Mouse (Mus musculus): ENCODE results near the gene Lrrc39.
"Not testable (repeated sequence)": the region's sequence is repeated elsewhere in the genome, so short reads cannot be mapped to it uniquely, and the experiment has no call there.

Gene Lrrc39

DNA sequence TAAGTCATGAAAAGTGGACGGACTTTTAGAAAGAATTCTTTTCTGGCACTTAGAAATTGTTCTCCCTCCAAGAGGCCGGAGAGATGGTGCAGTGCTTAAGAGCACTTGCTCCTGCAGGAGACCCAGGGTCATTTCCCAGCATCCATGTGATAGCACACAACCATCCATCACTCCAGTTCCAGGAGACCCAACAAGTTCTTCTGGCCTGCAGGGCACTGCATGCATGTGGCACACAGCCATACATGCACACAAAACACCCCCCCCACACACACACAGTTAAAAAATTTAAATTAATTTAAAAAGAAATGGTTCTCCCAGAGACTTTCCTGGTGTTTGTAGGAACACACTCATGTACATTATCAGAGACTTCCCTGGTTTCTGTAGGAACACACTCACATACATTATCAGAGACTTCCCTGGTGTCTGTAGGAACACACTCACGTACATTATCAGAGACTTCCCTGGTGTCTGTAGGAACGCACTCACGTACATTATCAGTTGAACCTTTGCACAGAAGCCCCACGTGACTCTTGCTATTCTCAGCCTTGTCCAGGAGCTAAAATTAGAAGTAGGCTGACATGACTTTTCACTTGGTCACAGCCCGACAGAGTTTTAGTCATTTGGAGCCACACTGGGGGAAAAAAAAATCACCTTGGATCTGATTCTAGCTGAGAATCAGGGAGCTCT is at the start of gene Lrrc39:
Lrrc39 (plus strand) TSS at position 566 of the 687 bp plus-strand sequence.
- no peak for DNase-seq (ENCODE audit: low read depth, low spot score)

DNA sequence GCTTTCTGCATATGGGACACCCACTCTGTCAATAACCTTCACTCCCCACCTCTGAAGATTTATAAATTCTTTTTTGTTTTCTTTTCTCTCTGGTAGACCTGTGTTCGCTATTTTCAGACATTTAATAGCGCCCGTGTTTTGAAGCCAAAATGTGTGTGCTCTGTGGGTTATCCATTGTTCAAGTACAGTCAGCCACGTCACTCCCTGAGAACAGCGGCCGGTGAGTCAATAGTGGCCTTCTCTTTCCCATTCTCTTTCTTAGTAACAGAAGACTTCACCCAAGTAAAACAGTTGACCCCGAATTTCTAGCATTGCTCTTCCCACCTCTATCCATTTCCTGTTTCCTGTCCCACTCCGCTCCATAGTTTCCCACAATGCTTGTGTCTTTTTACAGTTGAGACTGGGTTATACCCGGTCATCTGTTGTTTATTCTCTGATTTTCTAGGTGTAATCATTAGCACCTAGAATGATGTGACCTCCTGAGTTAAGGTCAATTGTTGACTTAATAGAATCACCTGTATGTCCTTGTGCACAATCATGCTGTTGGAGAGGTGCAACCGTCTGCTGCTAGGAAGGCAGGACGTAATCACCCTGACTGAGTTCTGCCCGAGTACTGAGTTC is 42.5 kb upstream of the Lrrc39 start:
- DNase-seq (ENCODE audit: low read depth, low spot score), result no peak

DNA sequence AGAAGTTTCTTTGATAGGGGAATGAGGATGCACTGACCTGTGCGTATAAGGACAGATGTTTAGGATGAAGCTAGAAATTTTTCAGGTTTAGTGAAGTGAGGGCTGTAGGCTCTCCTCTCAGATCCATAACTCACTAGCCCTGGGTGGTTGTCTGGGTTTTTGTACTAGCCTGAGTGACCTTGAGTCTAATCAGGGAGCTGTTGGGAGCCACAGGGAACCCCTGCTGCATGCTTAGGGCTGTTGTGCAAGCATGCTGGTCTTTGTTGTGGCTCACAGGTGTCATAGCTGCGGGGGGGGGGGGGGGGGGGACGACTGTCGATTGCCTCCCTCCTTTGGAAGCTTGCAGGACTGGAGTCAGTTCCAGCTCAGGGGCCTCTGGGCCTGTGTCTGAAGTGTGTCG is 33.0 kb upstream of the Lrrc39 start:
- no peak for DNase-seq (ENCODE audit: low read depth, low spot score)

DNA sequence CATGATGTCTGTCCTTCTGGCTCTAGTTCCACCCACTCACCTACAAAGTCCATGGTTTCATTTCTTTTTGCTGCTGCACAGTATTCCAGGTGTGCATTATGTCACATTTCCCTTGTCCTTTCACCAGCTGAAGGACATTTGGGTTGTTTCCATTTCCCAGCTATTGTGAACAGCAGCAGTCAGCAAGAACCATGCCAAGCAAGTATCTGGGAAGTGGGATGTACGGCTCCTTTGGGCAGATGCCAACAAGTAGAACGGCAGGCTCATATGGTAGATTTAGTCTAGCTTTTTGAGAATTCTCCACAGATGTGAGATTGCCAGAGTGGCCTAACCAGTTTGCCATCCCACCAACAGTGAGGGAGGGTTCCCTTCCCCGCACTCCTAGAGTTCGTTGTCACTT is 31.9 kb upstream of the Lrrc39 start:
- DNase-seq (ENCODE audit: low read depth, low spot score), result no peak

DNA sequence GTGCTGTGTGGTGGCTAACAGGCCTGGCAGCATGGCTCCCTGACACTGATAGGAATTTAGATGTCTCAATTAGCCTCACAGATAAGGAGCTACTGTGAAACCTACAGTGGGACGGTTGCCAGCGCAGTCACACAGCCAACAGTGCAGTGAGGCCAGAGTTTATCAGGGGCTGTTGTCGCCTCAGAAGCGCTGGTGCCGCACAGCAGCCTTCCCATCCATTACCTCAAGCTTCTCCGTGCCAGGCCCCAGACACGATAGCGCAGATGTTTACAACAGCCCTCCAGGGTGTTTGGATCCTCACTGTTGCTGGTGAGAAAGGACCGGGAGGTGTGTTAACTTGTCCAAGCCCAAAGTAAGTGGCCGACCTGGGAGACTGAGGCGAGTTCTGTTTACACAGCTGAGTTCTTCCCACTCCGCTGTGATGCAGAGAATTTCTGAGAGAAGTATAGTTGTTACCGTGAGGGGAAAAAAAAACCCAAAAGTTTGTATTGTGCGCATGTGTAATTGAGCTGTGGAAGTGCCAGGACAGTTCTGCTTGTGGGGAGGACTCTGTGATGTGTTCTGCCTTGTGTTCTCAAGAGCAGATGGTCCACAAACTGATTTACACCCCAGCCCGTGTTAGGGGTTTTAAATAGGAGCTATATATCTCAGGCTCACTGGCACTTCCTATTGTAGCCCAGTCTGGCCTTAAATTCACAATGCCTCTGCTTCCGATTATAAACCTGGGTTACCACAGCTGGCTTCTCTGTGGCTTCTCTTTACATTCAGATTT is 26.2 kb upstream of the Lrrc39 start:
- no peak for DNase-seq (ENCODE audit: low read depth, low spot score)

DNA sequence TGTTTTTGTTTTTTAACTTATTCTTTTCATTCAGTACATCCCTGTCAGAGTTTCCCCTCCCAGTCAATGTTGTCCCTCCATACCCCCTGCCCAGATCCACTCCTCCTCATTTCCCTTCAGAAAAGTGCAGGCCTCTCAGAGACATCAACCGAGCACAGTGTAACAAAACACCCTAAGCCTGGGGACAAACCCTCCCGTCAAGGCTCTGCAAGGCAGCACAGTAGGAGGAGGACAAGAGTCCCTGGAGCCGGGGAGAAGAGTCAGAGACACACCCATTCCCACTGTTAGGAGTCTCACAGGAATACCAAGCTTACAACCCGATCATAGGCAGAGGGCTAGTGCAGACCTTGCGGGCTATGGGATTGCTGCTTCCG is 25.6 kb upstream of the Lrrc39 start:
- DNase-seq (ENCODE audit: low read depth, low spot score), result no peak

DNA sequence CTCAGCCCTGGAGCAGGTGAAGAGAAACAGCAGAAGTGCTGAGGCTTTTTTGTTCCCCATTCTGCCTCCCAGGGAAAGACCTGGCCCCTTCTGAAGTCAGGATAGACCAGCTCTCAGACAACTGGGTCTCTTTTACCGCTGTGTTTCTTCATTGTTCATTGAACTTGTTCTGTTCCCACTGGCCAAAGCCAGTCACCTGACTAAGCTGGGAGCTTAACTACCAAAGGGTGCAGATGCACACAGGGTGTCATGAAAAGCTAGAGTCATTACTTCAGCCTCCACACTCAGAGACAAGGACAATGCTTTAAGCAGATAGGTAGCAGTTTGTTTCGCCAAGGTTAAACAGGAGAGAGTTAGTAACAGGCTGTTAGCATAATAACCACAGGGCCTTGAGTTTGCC is 20.7 kb upstream of the Lrrc39 start:
- DNase-seq (ENCODE audit: low read depth, low spot score), result no peak

DNA sequence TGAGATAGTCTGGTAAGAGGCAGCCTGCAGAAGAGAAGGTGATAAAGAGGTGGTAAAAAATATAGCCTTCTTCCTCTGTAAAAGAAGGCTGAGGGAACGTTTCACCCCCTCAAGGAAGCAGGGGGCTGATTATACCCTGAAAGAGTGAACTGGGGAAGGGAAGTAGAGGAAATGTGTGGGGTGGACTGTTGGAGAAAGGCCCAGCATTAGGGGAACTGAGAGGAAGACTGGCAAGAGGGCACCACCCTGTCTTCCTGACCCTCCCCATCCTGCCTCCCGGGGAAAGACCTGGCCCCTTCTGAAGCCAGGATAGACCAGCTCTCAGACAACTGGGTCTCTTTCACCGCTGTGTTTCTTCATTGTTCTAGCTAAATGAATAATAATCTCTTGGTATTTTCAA is 20.2 kb upstream of the Lrrc39 start:
- DNase-seq (ENCODE audit: low read depth, low spot score), result no peak

DNA sequence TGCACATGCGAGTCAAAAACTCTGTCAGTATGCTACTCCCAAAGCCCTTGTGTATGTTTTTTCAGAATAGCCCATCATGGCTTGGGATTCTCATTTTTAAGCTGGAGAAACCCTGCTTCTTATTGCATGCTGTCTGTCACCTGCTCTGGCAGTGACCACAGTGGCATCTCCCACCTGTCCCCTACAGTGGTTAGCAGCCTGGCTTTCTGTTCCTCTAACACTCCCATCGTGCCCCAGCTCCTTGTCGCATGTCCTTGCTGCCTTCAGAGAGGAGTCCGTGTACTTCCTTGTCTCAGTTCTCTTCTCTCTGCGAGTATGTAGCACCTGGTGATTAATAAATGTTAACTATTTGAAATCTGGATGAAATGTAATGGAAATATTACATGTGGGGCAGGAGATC is 15.3 kb upstream of the Lrrc39 start:
- DNase-seq (ENCODE audit: low read depth, low spot score), result peak; percentile 66

DNA sequence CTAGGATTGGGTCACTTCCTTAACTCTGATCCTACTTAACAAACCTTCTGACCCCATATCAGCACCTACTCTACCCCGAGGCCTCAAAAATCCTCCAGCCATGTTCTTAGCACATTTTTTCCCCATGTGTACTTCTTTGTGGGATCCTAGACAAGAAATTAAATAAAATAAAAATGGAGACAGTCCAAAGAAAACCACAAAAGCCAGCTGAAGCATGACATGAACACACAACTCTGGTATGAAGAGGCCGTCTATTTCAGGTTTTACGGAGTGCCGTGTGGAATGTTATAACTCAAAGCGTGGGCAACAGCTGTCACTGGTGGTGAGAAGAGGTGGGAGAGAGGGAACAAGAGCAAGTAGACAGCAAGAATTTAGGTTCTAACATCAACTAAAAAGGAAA is 11.4 kb upstream of the Lrrc39 start:
- DNase-seq (ENCODE audit: low read depth, low spot score), result no peak

DNA sequence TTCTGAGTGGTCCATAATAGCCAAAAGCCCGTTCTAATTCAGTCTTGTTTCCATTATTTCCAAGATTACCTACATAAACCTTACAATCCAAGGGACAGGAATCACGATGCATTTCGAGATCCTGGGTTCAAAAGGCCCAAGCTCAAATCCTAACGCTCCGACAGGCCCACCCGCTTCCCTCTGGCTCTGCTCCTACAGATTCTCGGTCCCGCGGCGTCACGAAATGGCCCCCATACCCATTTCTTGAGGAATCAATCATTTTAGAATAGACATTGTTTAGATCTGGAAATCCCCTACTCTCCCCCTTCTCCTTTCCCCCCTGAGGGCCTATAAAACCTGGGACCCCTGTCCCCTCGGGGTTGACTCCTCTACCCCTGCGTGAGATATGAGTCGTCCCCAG is 1.5 kb upstream of the Lrrc39 start:
- DNase-seq (ENCODE audit: low read depth, low spot score), result not testable (repeated sequence)

DNA sequence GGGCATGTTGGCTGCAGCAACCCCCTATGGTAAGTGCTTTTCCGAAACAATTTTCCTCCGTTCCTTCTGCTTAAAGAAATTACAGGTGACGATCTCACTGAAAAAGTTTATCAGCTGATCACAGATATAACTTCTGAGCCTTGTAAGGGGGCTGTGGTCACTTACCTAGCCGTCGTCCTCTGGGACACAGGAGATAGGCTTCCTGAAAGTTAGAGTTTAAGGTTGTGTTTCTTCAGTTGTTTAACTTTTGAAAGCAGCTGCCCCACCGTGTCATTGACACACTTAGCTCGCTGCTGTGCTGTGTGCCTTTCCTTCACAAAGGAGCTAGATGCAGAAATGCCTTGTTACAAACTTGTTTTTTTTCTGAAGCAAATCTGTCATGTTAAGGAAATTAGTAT is 321 bp downstream of the Lrrc39 start:
- DNase-seq (ENCODE audit: low read depth, low spot score), result no peak

DNA sequence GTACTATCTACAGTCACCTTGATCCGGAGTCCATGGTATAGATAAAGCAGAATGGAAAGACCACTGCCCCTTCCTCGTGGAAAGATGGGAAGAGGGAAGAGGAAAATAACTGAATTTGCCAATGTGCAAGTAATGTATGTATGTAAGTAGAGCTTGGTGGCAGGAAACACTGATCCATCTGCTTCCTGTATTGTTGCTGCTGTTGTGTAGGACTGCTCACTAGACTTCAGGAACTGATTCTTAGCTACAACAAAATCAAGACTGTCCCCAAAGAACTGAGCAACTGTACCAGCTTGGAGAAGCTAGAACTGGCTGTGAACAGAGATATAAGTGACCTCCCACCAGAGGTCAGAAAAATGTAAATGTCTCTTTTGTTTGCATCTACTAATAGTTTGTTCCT is 7.9 kb downstream of the Lrrc39 start:
- no peak for DNase-seq (ENCODE audit: low read depth, low spot score)

DNA sequence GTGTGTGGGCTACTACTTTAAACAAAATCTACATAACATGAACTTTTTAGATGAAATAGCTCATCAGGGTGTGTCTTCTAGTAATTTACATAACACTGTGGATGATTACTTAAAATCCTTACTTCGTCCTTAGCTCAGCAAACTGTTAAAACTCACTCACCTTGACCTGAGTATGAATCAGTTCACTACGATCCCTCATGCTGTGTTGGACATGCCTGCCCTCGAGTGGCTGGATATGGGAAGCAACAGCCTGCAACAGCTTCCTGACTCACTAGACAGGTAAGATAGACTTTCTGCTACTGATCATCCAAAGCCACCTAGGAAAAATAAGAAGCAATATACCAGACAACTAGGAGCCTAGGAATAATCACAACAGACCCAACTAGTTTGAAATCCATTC is 14.5 kb downstream of the Lrrc39 start:
- DNase-seq (ENCODE audit: low read depth, low spot score), result no peak

DNA sequence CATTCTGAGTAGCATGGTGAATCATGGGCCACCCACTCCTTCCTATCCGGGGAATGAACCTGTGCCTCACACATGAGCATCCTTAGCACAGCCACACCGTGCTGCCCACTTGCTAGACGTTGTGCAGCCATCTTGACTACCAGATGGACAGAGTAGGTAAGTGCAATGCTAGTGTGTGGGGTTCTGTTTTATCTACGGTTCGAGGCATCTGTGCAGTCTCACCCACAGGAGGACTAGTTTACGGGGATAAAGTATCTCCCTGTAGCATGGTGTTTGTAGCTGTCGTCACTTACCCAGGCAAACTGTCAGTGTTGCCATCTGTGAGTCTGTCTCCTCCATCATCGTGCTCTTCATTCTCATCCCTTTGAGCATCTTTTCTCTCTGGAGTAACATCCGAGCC is 19.4 kb downstream of the Lrrc39 start:
- DNase-seq (ENCODE audit: low read depth, low spot score), result no peak

DNA sequence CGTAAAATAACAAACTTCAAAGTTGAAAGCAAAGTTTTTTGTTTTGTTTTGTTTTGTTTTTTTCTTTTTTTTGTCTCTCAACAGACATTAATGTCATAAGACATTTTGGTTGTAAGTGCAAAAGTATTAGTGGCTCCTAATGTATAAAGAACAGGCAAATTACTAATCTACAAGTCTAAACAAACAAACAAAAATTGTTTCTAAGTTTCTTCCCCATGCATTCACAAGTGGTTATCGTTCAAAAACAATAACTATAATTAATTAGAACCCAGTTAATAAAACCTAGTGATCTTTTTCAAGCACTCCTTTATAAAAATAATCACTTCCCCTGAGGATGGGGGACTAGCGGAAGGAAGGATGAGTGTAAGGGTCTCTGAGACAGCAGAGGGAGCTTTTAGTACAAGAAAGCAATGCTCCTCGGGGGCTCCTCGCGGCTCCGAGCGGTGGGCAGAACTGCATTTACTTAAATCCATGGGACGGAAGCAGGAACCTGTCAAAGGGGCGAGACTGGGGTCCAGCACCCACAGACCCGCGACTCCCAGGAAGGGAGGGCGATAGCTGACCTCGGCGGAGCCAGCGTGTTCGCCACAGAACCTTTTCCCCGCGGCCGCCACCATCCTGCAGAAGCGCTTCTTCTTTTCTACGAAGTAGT is 31.4 kb downstream of the Lrrc39 start:
- no peak for DNase-seq (ENCODE audit: low read depth, low spot score)

DNA sequence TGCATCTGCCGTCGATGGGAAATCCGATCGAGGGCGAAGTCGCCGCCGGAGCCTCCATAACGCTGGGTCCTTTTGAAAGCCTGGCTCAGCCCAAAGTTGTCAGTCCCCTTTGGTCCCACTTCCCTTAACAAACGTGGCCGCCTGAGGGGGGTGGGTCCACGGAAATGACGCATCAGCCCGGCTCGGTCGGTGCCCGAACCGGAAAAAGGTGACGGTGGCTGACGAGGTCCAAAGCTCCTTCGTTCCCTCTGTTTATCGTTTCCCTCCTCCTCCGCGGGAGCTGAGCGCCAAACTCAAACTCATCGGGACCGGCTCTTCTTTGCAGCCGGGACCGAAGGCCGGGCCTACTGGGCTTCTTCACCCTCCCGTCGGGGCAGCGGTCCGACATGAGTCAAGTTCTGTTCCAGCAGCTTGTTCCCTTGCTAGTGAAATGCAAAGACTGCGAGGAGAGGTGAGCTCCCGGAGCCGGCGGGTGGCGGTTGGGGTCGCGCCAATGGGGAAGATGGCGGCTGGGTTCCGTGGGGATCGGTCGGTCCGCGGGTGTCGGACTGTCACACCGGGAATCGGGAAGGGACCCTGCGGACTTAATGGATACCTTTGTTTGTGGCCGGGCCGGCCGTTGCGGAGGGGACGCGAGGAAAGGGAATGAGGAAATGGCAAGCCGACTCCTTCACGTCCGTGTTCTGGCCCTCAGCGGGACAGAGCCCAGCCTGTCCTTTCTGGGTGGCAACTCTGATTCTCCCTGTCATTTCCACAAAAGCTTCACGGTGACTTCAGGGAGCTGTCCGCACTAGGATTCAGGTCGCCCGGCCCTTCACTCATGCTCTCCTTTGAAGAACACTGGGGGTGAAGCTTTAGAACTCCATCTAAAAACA is 32.2 kb downstream of the Lrrc39 start, which contains the start of gene Sass6:
Sass6 (plus strand) TSS at position 255 of the 875 bp plus-strand sequence.
- DNase-seq (ENCODE audit: low read depth, low spot score), result peak; percentile 97

DNA sequence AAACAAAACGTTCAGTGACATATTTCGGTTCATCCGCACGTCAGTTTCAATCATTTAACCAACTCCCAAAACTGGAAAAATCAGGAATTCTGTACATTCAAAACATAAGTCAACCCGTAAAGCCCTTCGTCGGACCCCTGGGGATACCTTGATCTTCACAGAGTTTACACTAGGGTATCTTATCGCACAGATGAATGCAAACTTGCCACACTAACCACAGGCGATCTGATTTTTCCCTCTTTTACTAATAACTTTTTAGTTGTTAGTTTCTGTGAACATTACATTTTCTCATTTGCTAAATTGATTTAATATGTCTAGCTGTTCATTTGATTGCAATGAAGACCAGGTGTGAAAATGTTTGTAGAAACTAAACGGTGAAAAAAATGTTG is 32.8 kb downstream of the Lrrc39 start:
- DNase-seq (ENCODE audit: low read depth, low spot score), result no peak

DNA sequence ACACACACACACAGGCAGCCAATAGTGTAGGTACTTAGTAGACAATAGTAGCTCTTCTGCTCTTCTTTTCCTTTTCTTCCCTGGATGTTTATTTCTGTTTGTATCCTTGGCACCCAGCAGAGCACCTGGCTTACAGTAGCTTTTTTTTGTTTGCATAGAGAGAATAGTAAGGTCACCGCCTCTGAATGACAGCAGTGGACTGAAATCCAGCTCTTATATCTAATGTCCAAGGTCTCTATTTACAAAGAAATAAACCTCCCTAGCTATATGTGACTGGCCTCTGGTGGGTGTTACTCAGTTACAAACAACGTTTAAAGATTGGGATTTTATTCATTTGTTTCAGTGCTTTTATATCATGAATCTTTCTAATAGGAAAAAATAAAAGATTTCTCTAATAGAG is 36.9 kb downstream of the Lrrc39 start:
- DNase-seq (ENCODE audit: low read depth, low spot score), result no peak

DNA sequence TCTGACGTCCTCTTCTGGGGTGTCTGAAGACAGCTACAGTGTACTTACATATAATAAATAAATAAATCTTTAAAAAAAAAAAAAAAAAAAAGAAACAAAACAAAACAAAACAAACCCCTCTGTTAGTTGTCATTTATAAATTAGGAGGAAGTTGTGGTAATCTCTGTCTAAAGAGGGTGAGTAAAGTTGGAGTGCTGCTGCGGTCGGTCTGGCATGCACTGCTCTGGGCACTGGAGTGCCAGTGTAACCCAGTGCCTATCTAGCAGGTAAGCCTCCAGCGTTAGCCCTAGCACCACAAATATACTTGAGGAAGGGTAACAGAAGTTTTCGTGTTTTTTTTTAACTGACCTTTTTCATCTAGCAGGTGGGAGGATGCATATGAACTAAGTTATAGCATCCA is 38.2 kb downstream of the Lrrc39 start:
- DNase-seq (ENCODE audit: low read depth, low spot score), result peak; percentile 21

DNA sequence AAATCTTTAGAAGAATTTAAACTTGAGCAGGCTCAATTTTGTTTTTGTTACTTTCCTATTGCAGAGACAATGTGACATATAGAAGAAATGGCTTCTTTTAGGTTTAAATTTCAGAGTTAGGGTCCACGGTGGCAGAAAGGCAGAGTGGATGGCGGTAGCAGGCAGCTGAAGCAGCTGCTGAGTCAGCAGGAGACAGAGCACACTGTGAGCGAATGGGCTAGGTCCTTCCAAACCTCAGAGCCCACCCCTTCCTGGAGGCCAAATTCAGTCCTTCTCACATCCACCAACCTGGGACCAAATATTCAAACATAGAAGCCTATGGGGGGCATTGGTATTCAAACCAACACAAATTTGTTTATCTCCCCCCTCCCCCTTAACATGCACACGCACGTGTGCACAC is 39.0 kb downstream of the Lrrc39 start:
- DNase-seq (ENCODE audit: low read depth, low spot score), result no peak
